Mouse (Mus musculus) midbrain, embryonic 15.5 days (tissue): ENCODE data around the gene Abhd15. TPM values are rescaled to one million over a fixed set of nuclear protein-coding genes. Genes with fewer than 3 reads are reported as not detected.

Experiments used
- ATAC-seq: fragments of 200-750 bp; cut with Nextera tagmentation; replicated peaks from 2 replicates; pipeline ENCODE4 v1.8.0; 2017; ENCODE audit warnings: moderate TSS enrichment
- H3K27ac ChIP-seq: fragments of 300-500 bp; sonication (generic); 2 replicates; pipeline ENCODE4 v1.5.1; 2015; ENCODE audit warnings: mild to moderate bottlenecking, inconsistent platforms
- H3K27me3 ChIP-seq: fragments of 300-500 bp; sonication (generic); replicated peaks from 2 replicates; pipeline ENCODE4 v1.6.1; 2015; ENCODE audit warnings: inconsistent platforms
- H3K36me3 ChIP-seq: fragments of 300-500 bp; sonication (generic); replicated peaks from 2 replicates; pipeline ENCODE4 v1.6.1; 2015; ENCODE audit warnings: inconsistent platforms
- H3K4me1 ChIP-seq: fragments of 300-500 bp; sonication (generic); 2 replicates; pipeline ENCODE4 v1.6.1; 2015; ENCODE audit warnings: inconsistent platforms
- H3K4me2 ChIP-seq: fragments of 300-500 bp; sonication (generic); 2 replicates; pipeline ENCODE4 v1.6.1; 2015; ENCODE audit warnings: inconsistent platforms, mild to moderate bottlenecking, moderate library complexity
- H3K4me3 ChIP-seq: fragments of 300-500 bp; sonication (generic); 2 replicates; pipeline ENCODE4 v1.5.1; 2015; ENCODE audit warnings: mild to moderate bottlenecking, inconsistent platforms
- H3K9ac ChIP-seq: fragments of 300-500 bp; sonication (generic); 2 replicates; pipeline ENCODE4 v1.6.1; 2015; ENCODE audit warnings: mild to moderate bottlenecking, inconsistent platforms
- H3K9me3 ChIP-seq: fragments of 300-500 bp; sonication (generic); 2 replicates; pipeline ENCODE4 v1.6.1; 2016; ENCODE audit warnings: inconsistent platforms
- WGBS: fragments of 180-500 bp; shearing (Covaris S2); methylation state at CpG from one replicate; pipeline ENCODE4 v1.1.7; 2015; ENCODE audit warnings: mixed read lengths; 5-methylcytosine and 5-hydroxymethylcytosine counted together
- polyA plus RNA-seq: library from polyadenylated mRNA; unstranded; fragments of >200 nt; fragmentation: Nextera tagmentation; extraction: Ambion mirVana; gene quantifications from 2 replicates; pipeline ENCODE4 v1.2.1, GENCODE M21; 2015

The Abhd15 gene
- polyA plus RNA-seq, 1 experiment from 2014 or later = 2.2 TPM

DNA sequence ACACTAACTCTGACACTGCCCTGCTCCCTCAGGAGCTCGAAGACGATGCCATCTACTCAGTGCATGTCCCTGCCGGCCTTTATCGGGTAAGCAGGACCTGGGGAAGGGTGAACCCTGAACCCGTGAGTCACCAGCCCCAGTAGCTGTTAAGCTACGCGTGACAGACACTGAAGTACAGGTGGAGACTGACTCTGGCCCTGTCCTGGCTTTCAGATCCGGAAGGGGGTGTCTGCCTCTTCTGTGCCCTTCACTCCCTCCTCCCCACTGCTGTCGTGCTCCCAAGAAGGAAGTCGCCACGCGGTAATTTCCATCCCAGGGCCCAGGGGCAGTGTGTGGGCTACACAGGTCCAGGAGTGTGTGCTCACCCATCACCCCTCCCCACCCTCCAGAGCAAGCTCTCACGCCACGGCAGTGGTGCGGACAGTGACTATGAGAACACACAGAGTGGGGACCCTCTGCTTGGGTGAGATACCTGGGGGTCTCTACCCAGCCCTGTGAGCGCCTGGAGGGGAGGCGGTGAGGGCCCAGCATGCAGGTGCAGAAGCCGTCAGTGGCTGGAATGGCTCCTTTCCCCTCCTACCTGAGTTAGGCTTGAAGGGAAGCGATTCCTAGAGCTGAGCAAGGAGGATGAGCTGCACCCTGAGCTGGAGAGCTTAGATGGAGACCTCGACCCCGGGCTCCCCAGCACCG lies 9.5 kb upstream of the Abhd15 start:
- no peak overlapping the region for H3K4me2 ChIP-seq
- no peak overlapping the region for H3K27ac ChIP-seq
- no peak for ATAC-seq
- H3K9ac ChIP-seq = no peak overlapping the region
- no peaks in the 10 kb centered on the region for H3K27me3 ChIP-seq
- H3K36me3 ChIP-seq = peaks cover 48% of the 10 kb centered on the region
- no peaks in the 10 kb centered on the region for H3K9me3 ChIP-seq
- peaks cover 19% of the 10 kb centered on the region for H3K4me1 ChIP-seq
- 91% methylated on average over 22 of the region's 22 CpGs for WGBS
- H3K4me3 ChIP-seq = no peak overlapping the region

DNA sequence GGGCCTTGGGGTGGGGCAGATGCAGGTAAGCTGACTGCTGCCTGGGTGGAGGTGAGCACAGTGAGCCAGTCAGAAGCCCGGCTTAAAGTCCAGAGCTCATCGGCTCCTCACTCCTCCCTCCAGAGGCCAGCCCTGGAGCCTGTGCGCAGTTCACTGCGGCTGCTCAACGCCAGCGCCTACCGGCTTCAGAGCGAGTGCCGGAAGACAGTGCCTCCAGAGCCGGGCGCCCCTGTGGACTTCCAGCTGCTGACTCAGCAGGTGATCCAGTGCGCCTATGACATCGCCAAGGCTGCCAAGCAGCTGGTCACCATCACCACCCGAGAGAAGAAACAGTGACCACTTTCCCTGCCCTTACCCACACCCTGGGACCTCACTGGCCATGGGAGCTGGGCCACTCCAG lies 8.6 kb upstream of the Abhd15 start:
- Histone ChIP-seq H3K36me3 (peaks cover 46% of the 10 kb centered on the region), H3K4me1 (peaks cover 11% of the 10 kb centered on the region), H3K4me3 (no peak overlapping the region), H3K27me3 (no peaks in the 10 kb centered on the region), H3K9ac (no peak overlapping the region), H3K9me3 (no peaks in the 10 kb centered on the region), H3K4me2 (no peak overlapping the region), H3K27ac (no peak overlapping the region)
- 84% methylated on average over 14 of the region's 14 CpGs for WGBS
- no peak for ATAC-seq

DNA sequence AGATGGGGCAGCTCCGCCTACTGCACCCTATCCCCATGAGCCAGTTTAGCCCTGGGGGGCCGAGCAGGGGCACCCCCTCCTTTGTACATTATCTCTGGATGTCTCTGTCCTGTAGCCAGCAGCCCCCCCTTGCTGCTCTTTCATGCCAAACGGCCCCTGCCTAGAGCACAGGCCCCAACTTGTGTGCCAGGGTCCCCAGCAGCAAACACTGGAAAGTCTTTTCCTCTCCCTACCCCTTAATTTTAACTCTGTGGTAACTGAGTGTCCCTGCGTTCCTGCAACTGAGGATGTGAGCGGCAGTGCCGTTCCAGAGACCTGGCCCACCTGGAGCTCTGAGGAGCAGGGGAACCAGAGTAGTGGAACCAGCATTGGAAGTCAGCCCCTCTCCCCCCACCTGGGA lies 8.0 kb upstream of the Abhd15 start:
- no peak overlapping the region for H3K27ac ChIP-seq
- H3K27me3 ChIP-seq = no peaks in the 10 kb centered on the region
- no peak overlapping the region for H3K4me3 ChIP-seq
- ATAC-seq = no peak
- 87% methylated on average over 6 of the region's 6 CpGs for WGBS
- H3K4me2 ChIP-seq = no peak overlapping the region
- H3K9ac ChIP-seq = no peak overlapping the region
- peaks cover 10% of the 10 kb centered on the region for H3K4me1 ChIP-seq
- H3K9me3 ChIP-seq = no peaks in the 10 kb centered on the region
- peaks cover 46% of the 10 kb centered on the region for H3K36me3 ChIP-seq

DNA sequence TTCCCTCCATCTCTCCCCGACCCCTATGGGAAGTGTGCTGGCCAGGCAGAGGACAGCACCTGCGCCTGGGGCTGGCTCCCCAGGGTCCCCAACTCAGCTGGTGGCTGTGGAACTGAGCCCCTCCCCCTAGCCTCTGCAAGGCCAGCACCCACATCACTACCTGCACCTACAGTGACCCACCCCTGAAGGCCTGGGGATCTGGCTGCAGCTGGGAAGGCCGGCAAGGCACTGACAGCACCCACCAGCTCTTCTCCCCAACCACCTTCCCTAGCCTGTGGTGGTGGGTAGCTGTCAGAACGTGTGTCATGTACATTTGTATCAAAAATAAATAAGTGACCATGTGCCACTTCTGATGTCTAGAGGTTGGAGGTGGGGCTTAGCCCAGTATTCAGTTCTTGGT lies 7.5 kb upstream of the Abhd15 start:
- ATAC-seq = peak; percentile 15; the same call in 1 of the 2 replicates
- Histone ChIP-seq H3K27me3 (no peaks in the 10 kb centered on the region), H3K27ac (no peak overlapping the region), H3K4me3 (no peak overlapping the region), H3K9me3 (no peaks in the 10 kb centered on the region), H3K36me3 (peaks cover 46% of the 10 kb centered on the region), H3K9ac (no peak overlapping the region), H3K4me2 (no peak overlapping the region), H3K4me1 (peaks cover 13% of the 10 kb centered on the region)
- WGBS = 73% methylated on average over 4 of the region's 4 CpGs

DNA sequence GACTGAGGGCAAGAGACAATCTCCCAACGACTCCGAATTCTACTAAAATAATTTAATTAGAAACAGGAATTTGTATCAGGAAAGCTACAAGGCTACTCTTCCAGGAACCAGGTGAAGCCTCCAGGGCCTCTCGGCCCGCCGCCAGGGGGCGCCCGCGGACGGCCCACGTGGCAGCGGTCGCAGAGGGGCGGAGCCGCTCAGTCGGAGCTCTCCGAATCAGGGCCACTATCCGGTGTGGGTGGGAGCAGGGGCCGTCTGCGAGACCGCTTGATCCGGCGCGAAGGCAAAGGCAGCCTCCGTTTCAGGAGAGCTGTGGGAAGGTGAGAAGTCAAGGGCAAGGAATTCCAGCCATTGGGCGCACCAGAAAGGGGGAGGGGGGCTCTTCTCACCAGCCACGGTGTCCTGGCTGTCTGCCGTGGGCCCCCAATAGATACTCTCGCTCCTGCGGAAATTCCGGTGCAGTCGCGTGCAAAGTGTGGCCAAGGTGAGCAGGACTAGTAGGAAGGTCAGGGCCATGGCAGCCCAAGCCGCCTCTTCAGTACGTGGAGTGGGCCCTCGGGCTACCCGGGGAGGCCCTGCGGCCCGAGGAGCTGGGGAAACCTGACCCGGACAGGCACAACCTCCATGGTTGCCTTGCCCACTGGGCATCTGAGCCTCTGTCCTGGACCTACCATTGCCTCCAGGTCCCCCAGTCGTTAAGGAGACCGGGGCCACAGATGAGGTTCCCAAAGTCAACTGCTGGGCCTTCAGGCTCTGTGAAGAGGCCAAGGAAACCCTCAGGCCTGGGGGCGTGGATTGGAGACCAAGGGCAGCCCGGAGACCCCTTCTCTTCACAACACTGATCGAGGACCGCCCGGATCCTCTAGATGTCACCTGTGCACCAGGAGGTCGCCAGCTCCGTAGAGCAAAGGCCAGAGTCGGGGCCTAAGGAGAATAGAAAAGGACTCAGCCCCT lies 6.6 kb upstream of the Abhd15 start:
- Histone ChIP-seq H3K4me2 (peak overlapping the region; percentile 51), H3K27me3 (no peaks in the 10 kb centered on the region), H3K4me1 (peaks cover 15% of the 10 kb centered on the region), H3K36me3 (peaks cover 38% of the 10 kb centered on the region), H3K4me3 (peak overlapping the region; percentile 29), H3K27ac (no peak overlapping the region), H3K9me3 (no peaks in the 10 kb centered on the region), H3K9ac (peak overlapping the region; percentile 38; the same call in 1 of the 2 replicates)
- WGBS = 22% methylated on average over 49 of the region's 49 CpGs
- ATAC-seq = peak; percentile 38; the same call in 1 of the 2 replicates

DNA sequence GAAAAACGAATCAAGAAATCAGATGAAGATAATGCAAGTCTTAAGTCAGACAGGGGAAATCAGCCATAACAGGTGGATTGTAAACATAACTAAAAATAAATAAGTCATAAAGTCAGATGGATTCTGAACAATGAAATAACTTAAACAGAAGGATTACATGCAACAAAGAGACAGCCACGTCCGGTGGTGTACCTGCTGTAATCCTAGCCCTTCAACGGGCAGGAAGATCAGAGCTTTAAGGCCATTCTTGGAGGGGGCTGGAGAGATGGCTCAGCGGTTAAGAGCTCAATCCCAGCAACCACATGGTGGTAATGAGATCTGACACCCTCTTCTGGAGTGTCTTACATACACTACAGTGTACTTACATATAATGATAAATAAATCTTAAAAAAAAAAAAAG lies 3.6 kb upstream of the Abhd15 start:
- no peak overlapping the region for H3K4me3 ChIP-seq
- H3K9ac ChIP-seq = no peak overlapping the region
- H3K27ac ChIP-seq = no peak overlapping the region
- H3K27me3 ChIP-seq = peaks cover 14% of the 10 kb centered on the region
- H3K36me3 ChIP-seq = peaks cover 8% of the 10 kb centered on the region
- no peaks in the 10 kb centered on the region for H3K9me3 ChIP-seq
- H3K4me1 ChIP-seq = peaks cover 44% of the 10 kb centered on the region
- 68% methylated on average over 5 of the region's 5 CpGs for WGBS
- no peak overlapping the region for H3K4me2 ChIP-seq
- ATAC-seq = no peak

DNA sequence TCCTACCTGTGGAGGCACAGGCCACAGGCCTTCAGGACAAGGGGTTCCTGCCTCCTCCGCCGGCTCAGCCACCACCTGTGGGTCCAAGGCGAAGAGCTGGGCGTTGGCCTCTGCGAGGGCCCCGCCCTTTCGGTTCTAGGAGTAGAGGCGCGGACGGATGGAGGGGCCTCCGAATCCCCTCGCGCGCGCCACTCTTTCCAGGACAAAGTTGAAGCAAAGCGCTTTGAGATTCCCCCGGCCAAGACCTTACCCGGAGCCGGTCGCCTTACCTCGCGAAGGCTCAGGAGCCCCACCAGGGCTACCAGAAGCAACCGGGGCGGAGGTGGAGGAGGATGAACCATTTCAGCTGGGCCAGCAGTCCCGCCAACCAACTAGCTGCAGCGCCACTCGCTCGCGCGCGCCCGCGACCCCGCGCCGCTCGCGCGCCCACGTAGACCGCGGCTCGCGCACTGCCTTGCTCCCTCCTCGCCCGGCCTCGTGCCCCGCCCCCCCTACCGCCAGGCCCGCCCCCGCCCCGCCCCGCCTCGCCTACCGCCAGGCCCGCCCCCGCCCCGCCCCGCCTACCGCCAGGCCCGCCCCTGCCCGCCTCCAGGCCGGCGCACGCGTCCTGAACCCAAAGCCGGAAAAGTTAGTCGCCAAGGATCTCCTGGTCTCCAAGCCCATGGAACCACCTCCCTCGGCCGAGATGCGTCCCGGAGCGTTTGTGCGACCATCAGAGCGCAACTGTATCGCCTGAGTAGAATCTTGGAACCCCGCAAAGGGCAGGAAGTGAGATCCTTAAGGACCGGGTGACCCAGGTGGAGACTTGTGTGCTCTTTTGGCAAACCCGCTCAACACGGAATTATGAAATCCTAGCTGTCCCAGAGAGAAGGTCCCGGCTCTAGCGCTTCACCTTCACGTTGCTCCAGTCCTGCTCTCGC lies 1.8 kb upstream of the Abhd15 start:
- peak overlapping the region; percentile 54 for H3K4me3 ChIP-seq
- ATAC-seq = peak; percentile 57
- peak overlapping the region; percentile 51 for H3K9ac ChIP-seq
- peaks cover 18% of the 10 kb centered on the region for H3K27me3 ChIP-seq
- H3K9me3 ChIP-seq = no peaks in the 10 kb centered on the region
- under 1% methylated on average over 50 of the region's 84 CpGs for WGBS
- peaks cover 47% of the 10 kb centered on the region for H3K4me1 ChIP-seq
- H3K36me3 ChIP-seq = no peaks in the 10 kb centered on the region
- no peak overlapping the region for H3K27ac ChIP-seq
- H3K4me2 ChIP-seq = peak overlapping the region; percentile 92

DNA sequence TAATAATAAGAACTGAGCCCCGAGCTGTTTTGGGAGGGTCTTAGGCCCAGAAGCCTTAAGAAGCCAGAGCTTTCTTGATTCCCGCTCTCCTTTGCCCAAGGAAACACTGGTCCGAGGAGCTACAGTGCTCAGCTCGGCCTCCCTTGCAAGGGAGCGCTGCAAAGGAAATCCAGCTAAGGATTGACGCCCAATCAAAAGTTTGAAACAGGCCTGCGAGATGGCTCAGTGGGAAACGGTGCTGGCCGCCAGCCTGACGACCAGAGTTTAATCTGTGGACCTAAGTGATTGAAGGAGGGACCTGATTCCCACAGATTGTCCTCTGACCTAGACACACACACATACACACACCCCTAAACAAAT lies 1.1 kb upstream of the Abhd15 start:
- Histone ChIP-seq H3K36me3 (no peaks in the 10 kb centered on the region), H3K4me1 (peaks cover 42% of the 10 kb centered on the region), H3K9me3 (no peaks in the 10 kb centered on the region), H3K27me3 (peaks cover 18% of the 10 kb centered on the region), H3K4me3 (peak overlapping the region; percentile 54), H3K27ac (no peak overlapping the region), H3K4me2 (peak overlapping the region; percentile 92), H3K9ac (no peak overlapping the region)
- 6% methylated on average over 10 of the region's 10 CpGs for WGBS
- no peak for ATAC-seq

DNA sequence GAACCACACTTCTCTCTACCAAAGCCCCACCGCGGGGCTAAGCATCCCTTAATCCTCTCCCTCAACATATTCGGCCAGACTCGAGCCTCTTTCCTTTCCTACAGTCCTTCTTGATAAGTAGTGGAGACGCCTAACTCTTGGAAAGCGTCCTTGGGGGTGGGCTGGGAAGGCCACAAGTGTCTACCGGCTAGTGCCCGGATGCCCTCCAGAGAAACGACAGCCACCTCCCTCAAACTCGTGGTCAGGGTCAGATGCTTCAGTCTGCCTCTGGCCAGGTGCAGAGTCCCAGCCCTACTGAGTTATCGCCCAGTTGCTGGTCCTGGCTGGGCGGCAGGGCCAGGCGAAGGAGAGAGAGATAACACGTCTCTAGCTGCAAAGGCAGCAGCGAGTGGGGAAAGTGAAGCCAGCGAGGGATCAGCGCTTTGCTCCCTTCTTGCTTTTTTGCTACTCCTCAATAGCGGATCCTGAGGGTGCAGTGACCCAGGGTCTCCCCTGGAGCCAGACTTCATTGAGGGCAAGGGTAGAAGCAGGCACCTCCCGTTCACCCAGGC lies 565 bp upstream of the Abhd15 start:
- H3K36me3 ChIP-seq = no peaks in the 10 kb centered on the region
- H3K9ac ChIP-seq = peak overlapping the region; percentile 27; the same call in 1 of the 2 replicates
- H3K27me3 ChIP-seq = peaks cover 18% of the 10 kb centered on the region
- no peak overlapping the region for H3K27ac ChIP-seq
- 5% methylated on average over 19 of the region's 19 CpGs for WGBS
- peaks cover 42% of the 10 kb centered on the region for H3K4me1 ChIP-seq
- ATAC-seq = no peak
- no peaks in the 10 kb centered on the region for H3K9me3 ChIP-seq
- H3K4me3 ChIP-seq = peak overlapping the region; percentile 45
- peak overlapping the region; percentile 90 for H3K4me2 ChIP-seq

DNA sequence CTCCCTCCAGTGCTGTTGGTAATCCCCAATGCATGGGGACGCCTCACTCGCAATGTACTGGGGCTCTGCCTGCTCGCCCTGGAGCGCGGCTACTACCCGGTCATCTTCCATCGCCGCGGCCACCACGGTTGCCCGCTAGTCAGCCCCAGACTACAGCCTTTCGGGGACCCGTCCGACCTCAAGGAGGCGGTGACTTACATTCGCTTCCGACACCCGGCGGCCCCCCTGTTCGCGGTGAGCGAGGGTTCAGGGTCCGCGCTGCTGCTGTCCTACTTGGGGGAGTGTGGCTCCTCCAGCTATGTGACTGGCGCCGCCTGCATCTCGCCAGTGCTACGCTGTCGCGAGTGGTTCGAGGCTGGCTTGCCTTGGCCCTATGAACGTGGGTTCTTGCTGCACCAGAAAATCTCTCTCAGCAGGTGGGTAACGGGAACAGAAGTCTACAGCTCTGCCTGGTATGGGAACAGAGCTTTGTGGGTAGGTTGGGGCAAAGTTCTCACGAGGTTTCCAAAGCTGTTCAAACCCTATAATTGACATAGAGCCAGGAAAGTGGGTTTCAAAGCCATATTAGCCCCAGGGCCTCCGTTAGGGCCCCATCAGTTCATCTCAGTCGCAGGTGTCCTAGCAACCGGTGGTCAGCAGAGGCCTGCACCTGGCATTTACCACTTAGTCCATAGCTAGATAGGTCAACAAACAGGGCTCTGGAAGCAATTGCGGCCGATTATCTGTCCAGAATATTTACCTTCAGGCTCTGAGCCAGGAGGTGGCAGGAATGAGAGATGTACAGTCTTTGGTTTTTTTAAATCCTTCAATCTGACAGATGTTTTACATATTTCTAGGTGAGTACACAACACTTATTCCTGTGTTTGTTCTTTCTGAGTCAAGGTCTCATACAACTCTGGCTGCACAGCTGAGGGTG lies 974 bp downstream of the Abhd15 start, which contains the start of gene Trp53i13:
Gene Trp53i13 (minus strand): TSS at position 344 of the 916 bp plus-strand sequence.
- Histone ChIP-seq H3K27me3 (peaks cover 18% of the 10 kb centered on the region), H3K4me3 (peak within 1 kb of the TSS; percentile 45), H3K9me3 (no peaks in the 10 kb centered on the region), H3K4me2 (peak within 1 kb of the TSS; percentile 90), H3K36me3 (no peaks in the 10 kb centered on the region), H3K4me1 (peaks cover 42% of the 10 kb centered on the region), H3K9ac (peak within 1 kb of the TSS; percentile 27), H3K27ac (no peak within 1 kb of the TSS)
- ATAC-seq = no peak
- WGBS = 8% methylated on average over 39 of the region's 39 CpGs
